Mouse (Mus musculus): Measurements from ENCODE around the gene Lamc2.

GRCm38 (mm10) chr1:153224331-153224730 lies 38.1 kb upstream of the Lamc2 start:
- TF ChIP-seq CTCF (IDR thresholded peaks at IDR 0.05; ENCODE audit: control insufficient read depth, insufficient read depth, low read length) (no peak), POLR2A (IDR thresholded peaks at IDR 0.05; ENCODE audit: borderline replicate concordance, control insufficient read depth, low read depth, low read length) (no peak)
